Mouse (Mus musculus) kidney, postnatal 14 days (tissue): Measurements from ENCODE around the gene Midn.

Experiments used
- DNase-seq: peaks from one replicate; pipeline ENCODE4 v3.0.0; 2022; ENCODE audit warnings: mixed read lengths

Midn gene

GRCm38 (mm10) chr10:80196778-80197581 lies 48.9 kb downstream of the Midn start:
- DNase-seq: no peak

- DNase-seq: peak; percentile 91
Observed at GRCm38 (mm10) chr10:80199440-80200008, 51.5 kb downstream of the Midn start.

GRCm38 (mm10) chr10:80200485-80200884 lies 52.4 kb downstream of the Midn start:
- DNase-seq: no peak

- no peak for DNase-seq
Observed at GRCm38 (mm10) chr10:80204055-80204454, 56.0 kb downstream of the Midn start.

- no peak for DNase-seq
Observed at GRCm38 (mm10) chr10:80207201-80207600, 59.1 kb downstream of the Midn start.

GRCm38 (mm10) chr10:80207676-80208075 lies 59.6 kb downstream of the Midn start:
- DNase-seq: no peak
